Mouse (Mus musculus) thymus, adult 2 months (tissue): ENCODE measurements around the gene Cdk9. TPM values are rescaled to one million over a fixed set of nuclear protein-coding genes. Genes with fewer than 3 reads are reported as not detected.

Source experiments
- DNase-seq: peaks from one replicate; pipeline ENCODE4 v3.0.0; 2021
- H3K27ac ChIP-seq: fragments of 200-500 bp; 2 replicates; pipeline ENCODE4 v1.5.1; 2012; ENCODE audit warnings: low read length, control low read depth; ENCODE audit not compliant: control insufficient read depth, insufficient read depth
- H3K27me3 ChIP-seq: fragments of 200-500 bp; 2 replicates; pipeline ENCODE4 v1.6.1; 2012; ENCODE audit warnings: mild to moderate bottlenecking, low read length, moderate library complexity, mixed read lengths; ENCODE audit not compliant: control insufficient read depth, insufficient read depth
- H3K36me3 ChIP-seq: fragments of 200-500 bp; 2 replicates; pipeline ENCODE4 v1.6.1; 2012; ENCODE audit warnings: mild to moderate bottlenecking, low read length, moderate library complexity; ENCODE audit not compliant: control insufficient read depth, insufficient read depth
- H3K4me1 ChIP-seq: fragments of 200-500 bp; replicated peaks from 2 replicates; pipeline ENCODE4 v1.6.1; 2012; ENCODE audit warnings: low read length; ENCODE audit not compliant: control insufficient read depth, insufficient read depth
- H3K4me3 ChIP-seq: fragments of 200-500 bp; 2 replicates; pipeline ENCODE4 v1.5.1; 2012; ENCODE audit warnings: mild to moderate bottlenecking, low read length, control low read depth, moderate library complexity; ENCODE audit not compliant: control insufficient read depth, insufficient read depth
- CTCF ChIP-seq: fragments of 200-500 bp; IDR thresholded peaks from 2 replicates; pipeline ENCODE4 v1.5.1; 2012; ENCODE audit warnings: mild to moderate bottlenecking, control low read depth, low read length, moderate library complexity, borderline replicate concordance; ENCODE audit not compliant: control insufficient read depth, poor library complexity, insufficient read depth; ENCODE audit errors: extremely low read depth
- POLR2A ChIP-seq: fragments of 200-500 bp; IDR thresholded peaks from 2 replicates; pipeline ENCODE4 v1.6.1; 2012; ENCODE audit warnings: mild to moderate bottlenecking, low read length, control low read depth, moderate library complexity; ENCODE audit not compliant: control insufficient read depth, poor library complexity, insufficient read depth; ENCODE audit errors: extremely low read depth
- WGBS: fragments of 180-500 bp; shearing (Covaris S2); methylation state at CpG from one replicate; pipeline ENCODE4 v1.1.7; 2018; 5-methylcytosine and 5-hydroxymethylcytosine counted together
- polyA plus RNA-seq: library from polyadenylated mRNA; depleted of rRNA; stranded (reverse); fragments of >200 nt; gene quantifications from 2 replicates; pipeline ENCODE4 v1.2.3, GENCODE M21; 2012

Cdk9 gene
- polyA plus RNA-seq, 1 experiment, result 239 TPM

- H3K27ac ChIP-seq, result no peak overlapping the region
- H3K36me3 ChIP-seq, result peaks cover 19% of the 10 kb centered on the region
- DNase-seq, result no peak
- 96% methylated on average over 14 of the region's 14 CpGs for WGBS
- TF ChIP-seq CTCF (no peak), POLR2A (no peak)
- H3K4me3 ChIP-seq, result no peak overlapping the region
- no peaks in the 10 kb centered on the region for H3K27me3 ChIP-seq
- H3K4me1 ChIP-seq, result no peaks in the 10 kb centered on the region
Observed at GRCm38 (mm10) chr2:32700966-32701743, 11.7 kb downstream of the Cdk9 start.

GRCm38 (mm10) chr2:32699680-32700079, 13.2 kb downstream of the Cdk9 start:
- Histone ChIP-seq H3K27me3 (no peaks in the 10 kb centered on the region), H3K4me3 (no peak overlapping the region), H3K4me1 (no peaks in the 10 kb centered on the region; the same call in 1 of the 2 replicates), H3K27ac (no peak overlapping the region), H3K36me3 (peaks cover 5% of the 10 kb centered on the region)
- DNase-seq, result no peak
- TF ChIP-seq POLR2A (no peak), CTCF (no peak)
- WGBS, result 95% methylated on average over 6 of the region's 6 CpGs

- Histone ChIP-seq H3K36me3 (no peaks in the 10 kb centered on the region), H3K4me3 (no peak overlapping the region), H3K27me3 (no peaks in the 10 kb centered on the region), H3K4me1 (peaks cover 12% of the 10 kb centered on the region), H3K27ac (no peak overlapping the region)
- DNase-seq, result no peak
- no peak for TF ChIP-seq POLR2A
- no peak for TF ChIP-seq CTCF
- WGBS, result 90% methylated on average over 12 of the region's 12 CpGs
Observed at GRCm38 (mm10) chr2:32694691-32695090, 18.2 kb downstream of the Cdk9 start.

DNA sequence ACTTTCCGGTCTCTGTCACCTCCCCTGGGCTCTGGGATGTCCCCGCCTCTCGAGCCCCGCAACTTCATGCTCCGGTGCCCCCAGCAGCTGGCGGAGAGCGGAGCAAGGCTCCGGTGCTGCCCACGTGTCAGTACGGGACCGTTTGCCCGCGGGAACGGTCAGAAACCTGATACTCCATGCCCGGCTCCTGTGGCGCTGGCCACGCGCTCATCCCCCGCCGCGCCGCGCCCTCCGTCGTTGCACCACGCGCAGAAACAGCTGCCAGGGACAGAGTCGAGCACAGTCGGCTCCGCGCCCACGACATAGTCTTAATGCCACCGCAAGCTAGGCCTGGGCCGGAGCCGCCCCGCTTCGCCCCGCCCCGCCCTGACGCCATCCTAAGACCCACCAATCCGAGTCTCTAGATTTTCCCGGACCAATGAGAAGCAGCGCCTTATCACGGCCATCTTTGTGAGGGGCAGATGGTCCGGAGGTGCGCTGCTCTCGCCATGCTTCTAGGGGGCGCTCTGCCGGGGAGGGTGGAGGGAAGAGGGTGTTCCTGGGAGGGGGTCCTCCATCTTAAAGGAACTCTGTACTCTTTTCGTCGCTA, 19.0 kb downstream of the Cdk9 start:
- Histone ChIP-seq H3K27me3 (no peaks in the 10 kb centered on the region), H3K4me3 (peak overlapping the region; percentile 81), H3K36me3 (no peaks in the 10 kb centered on the region), H3K27ac (no peak overlapping the region), H3K4me1 (peaks cover 12% of the 10 kb centered on the region)
- DNase-seq, result peak; percentile 97
- TF ChIP-seq CTCF, result peak; percentile 80; the same call in 1 of the 2 replicates
- peak; percentile 78; the same call in 1 of the 2 replicates for TF ChIP-seq POLR2A
- WGBS, result under 1% methylated on average over 51 of the region's 51 CpGs

DNA sequence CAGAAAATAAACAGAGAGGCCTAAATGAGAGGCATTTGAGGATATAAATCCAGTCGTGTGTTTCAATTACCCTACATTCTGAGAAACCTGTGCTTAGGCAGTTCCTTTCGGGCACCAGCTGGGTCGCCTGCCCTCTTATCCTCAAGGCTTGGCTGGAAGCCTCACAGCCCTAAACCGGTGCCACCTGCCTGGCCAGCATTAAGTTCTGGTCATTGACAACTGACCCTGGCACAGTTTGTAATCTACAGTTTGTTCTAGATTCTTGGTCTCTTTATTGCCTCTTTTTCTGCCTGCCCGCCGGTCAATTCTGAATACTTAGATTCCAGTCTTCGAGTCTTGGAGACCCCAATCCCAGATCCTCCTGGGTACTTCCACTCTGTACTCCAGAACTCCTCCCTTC, 19.6 kb downstream of the Cdk9 start:
- no peaks in the 10 kb centered on the region for H3K27me3 ChIP-seq
- H3K4me3 ChIP-seq, result peak overlapping the region; percentile 81
- H3K4me1 ChIP-seq, result peaks cover 12% of the 10 kb centered on the region
- TF ChIP-seq POLR2A (no peak), CTCF (no peak)
- H3K36me3 ChIP-seq, result no peaks in the 10 kb centered on the region
- 14% methylated on average over 7 of the region's 7 CpGs for WGBS
- H3K27ac ChIP-seq, result no peak overlapping the region
- peak; percentile 19 for DNase-seq

DNA sequence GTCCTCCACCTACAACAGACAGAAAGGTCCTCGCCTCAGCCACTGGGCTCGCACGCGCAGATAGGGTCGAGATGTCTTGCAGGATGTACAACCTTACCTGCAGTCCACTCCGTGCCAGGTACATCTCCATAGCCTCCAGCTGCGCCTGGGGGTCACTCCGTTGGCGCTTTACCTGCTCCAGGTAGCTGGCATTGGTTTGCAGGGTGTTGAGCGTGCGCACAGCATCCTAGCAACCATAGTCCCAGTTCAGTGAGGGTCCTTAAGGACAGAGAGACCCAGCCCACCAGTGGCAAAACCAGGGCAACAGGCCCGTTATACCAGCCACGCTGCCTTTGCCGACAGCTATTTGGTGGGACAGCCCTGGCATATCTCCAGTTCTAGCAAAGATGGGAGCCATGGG, 20.4 kb downstream of the Cdk9 start:
- TF ChIP-seq CTCF (no peak), POLR2A (no peak)
- Histone ChIP-seq H3K27ac (no peak overlapping the region), H3K4me3 (no peak overlapping the region), H3K36me3 (no peaks in the 10 kb centered on the region), H3K27me3 (no peaks in the 10 kb centered on the region), H3K4me1 (peaks cover 12% of the 10 kb centered on the region)
- WGBS, result 97% methylated on average over 14 of the region's 14 CpGs
- no peak for DNase-seq

DNA sequence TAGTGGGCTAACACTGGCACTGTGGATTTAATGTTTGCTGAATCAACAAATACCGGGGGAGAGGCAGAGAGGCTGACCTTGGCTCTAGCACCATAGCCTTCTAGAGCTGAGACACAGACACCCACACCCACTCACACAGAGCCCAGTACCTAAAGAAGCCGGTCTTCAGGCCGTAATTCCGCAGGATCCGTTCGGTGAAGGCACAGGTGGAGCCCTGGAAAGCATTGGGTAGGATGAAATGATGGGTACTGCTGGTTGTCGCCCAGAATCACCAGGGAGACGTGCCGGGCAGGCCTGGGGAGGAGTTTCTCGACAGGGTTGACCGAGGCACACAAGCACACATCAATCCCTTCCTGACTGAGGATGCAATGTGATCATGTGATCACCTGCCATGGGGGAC, 21.8 kb downstream of the Cdk9 start:
- no peak for DNase-seq
- no peaks in the 10 kb centered on the region for H3K36me3 ChIP-seq
- no peak overlapping the region for H3K27ac ChIP-seq
- TF ChIP-seq POLR2A (no peak), CTCF (no peak)
- no peaks in the 10 kb centered on the region for H3K27me3 ChIP-seq
- H3K4me1 ChIP-seq, result peaks cover 21% of the 10 kb centered on the region
- H3K4me3 ChIP-seq, result no peak overlapping the region
- WGBS, result 94% methylated on average over 11 of the region's 11 CpGs
